Mouse (Mus musculus) G1E (cell line): ENCODE measurements around the gene Etfa. TPM values are rescaled to one million over a fixed set of nuclear protein-coding genes. Genes with fewer than 3 reads are reported as not detected.

Source experiments
- ATAC-seq: 2 replicates; pipeline ENCODE4 v1.8.0; 2016; ENCODE audit warnings: mild to moderate bottlenecking; ENCODE audit not compliant: insufficient number of reproducible peaks, poor library complexity, low FRiP score, severe bottlenecking; ENCODE audit errors: extremely low read depth
- DNase-seq: peaks from one replicate; pipeline ENCODE4 v3.0.0; 2012; ENCODE audit warnings: low spot score
- H3K27me3 ChIP-seq: 2 replicates; pipeline ENCODE4 v1.6.1; 2012; ENCODE audit warnings: mild to moderate bottlenecking, low read length, inconsistent platforms; ENCODE audit not compliant: insufficient read depth
- H3K36me3 ChIP-seq: replicated peaks from 2 replicates; pipeline ENCODE3; 2012; ENCODE audit warnings: mild to moderate bottlenecking, inconsistent platforms
- H3K4me1 ChIP-seq: 2 replicates; pipeline ENCODE4 v1.6.1; 2012; ENCODE audit warnings: low read depth, low read length, inconsistent platforms, mixed read lengths; ENCODE audit not compliant: insufficient read depth
- H3K4me3 ChIP-seq: 2 replicates; pipeline ENCODE4 v1.5.1; 2012; ENCODE audit warnings: low read depth, mild to moderate bottlenecking, inconsistent platforms, low read length, moderate library complexity, mixed read lengths
- H3K9me3 ChIP-seq: replicated peaks from 2 replicates; pipeline ENCODE4 v1.6.1; 2012; ENCODE audit warnings: inconsistent platforms
- CTCF ChIP-seq: IDR thresholded peaks from 2 replicates; pipeline ENCODE4 v1.5.1; 2012; ENCODE audit warnings: low read depth, low read length, inconsistent platforms, mixed read lengths
- GATA1 ChIP-seq: IDR thresholded peaks from 2 replicates; pipeline ENCODE4 v1.6.1; 2012; ENCODE audit warnings: borderline replicate concordance, low read length, inconsistent platforms, mixed read lengths
- GATA2 ChIP-seq: IDR thresholded peaks from 2 replicates; pipeline ENCODE4 v1.6.1; 2012; ENCODE audit warnings: low read depth, low read length, inconsistent platforms, borderline replicate concordance
- POLR2AphosphoS5 ChIP-seq: IDR thresholded peaks from 2 replicates; pipeline ENCODE4 v1.6.1; 2012; ENCODE audit warnings: low read depth, low read length, inconsistent platforms; ENCODE audit not compliant: insufficient replicate concordance
- TAL1 ChIP-seq: conservative IDR thresholded peaks from 2 replicates; pipeline ENCODE4 v1.6.1; 2012; ENCODE audit warnings: low read depth, low read length, inconsistent platforms, mixed read lengths
- polyA plus RNA-seq: library from polyadenylated mRNA; stranded (reverse); fragments of >175 nt; gene quantifications from 2 replicates; pipeline ENCODE4 v1.2.3, GENCODE M21; 2012
- total RNA-seq, 2 experiments: library from RNA; stranded (forward) in 1 of 2; stranded (reverse) in 1 of 2; fragments of 200-1000 nt in 1 of 2; fragments of >200 nt in 1 of 2; fragmentation: Nextera tagmentation in 1 of 2; gene quantifications; 2 replicates each; pipeline ENCODE4 v1.2.3; 2014 to 2017

The Etfa gene
- total and polyA plus RNA-seq, 3 experiments = 44.2 to 77.6 (median 49.2) TPM

GRCm38 (mm10) chr9:55411154-55411553 lies 100.9 kb downstream of the Etfa start:
- no peak overlapping the region for H3K4me3 ChIP-seq
- ATAC-seq = no peak
- H3K27me3 ChIP-seq = peaks cover 31% of the 10 kb centered on the region
- DNase-seq = no peak
- H3K36me3 ChIP-seq = no peaks in the 10 kb centered on the region
- H3K4me1 ChIP-seq = no peaks in the 10 kb centered on the region
- TF ChIP-seq GATA1 = no peak
- H3K9me3 ChIP-seq = no peaks in the 10 kb centered on the region

GRCm38 (mm10) chr9:55410430-55410829 lies 101.6 kb downstream of the Etfa start:
- Histone ChIP-seq H3K4me1 (no peaks in the 10 kb centered on the region), H3K36me3 (no peaks in the 10 kb centered on the region), H3K9me3 (no peaks in the 10 kb centered on the region), H3K27me3 (peaks cover 31% of the 10 kb centered on the region), H3K4me3 (no peak overlapping the region)
- TF ChIP-seq GATA2 = no peak
- TF ChIP-seq GATA1 = no peak
- no peak for TF ChIP-seq POLR2AphosphoS5
- no peak for TF ChIP-seq TAL1
- no peak for DNase-seq
- no peak for ATAC-seq

GRCm38 (mm10) chr9:55409833-55410232 lies 102.2 kb downstream of the Etfa start:
- no peaks in the 10 kb centered on the region for H3K9me3 ChIP-seq
- no peaks in the 10 kb centered on the region for H3K4me1 ChIP-seq
- TF ChIP-seq TAL1 (no peak), CTCF (no peak), POLR2AphosphoS5 (no peak), GATA1 (no peak), GATA2 (no peak)
- H3K4me3 ChIP-seq = no peak overlapping the region
- ATAC-seq = no peak
- peaks cover 31% of the 10 kb centered on the region for H3K27me3 ChIP-seq
- no peaks in the 10 kb centered on the region for H3K36me3 ChIP-seq
- no peak for DNase-seq

- no peaks in the 10 kb centered on the region for H3K36me3 ChIP-seq
- TF ChIP-seq GATA1 = no peak
- no peak for TF ChIP-seq POLR2AphosphoS5
- no peak for TF ChIP-seq TAL1
- no peak for TF ChIP-seq GATA2
- TF ChIP-seq CTCF = no peak
- peaks cover 28% of the 10 kb centered on the region for H3K27me3 ChIP-seq
- no peak for DNase-seq
- H3K4me3 ChIP-seq = no peak overlapping the region
- no peaks in the 10 kb centered on the region for H3K9me3 ChIP-seq
- no peaks in the 10 kb centered on the region for H3K4me1 ChIP-seq
- no peak for ATAC-seq
Observed at GRCm38 (mm10) chr9:55408851-55409250, 103.2 kb downstream of the Etfa start.

- no peak for TF ChIP-seq GATA2
- TF ChIP-seq TAL1 = no peak
- no peak for TF ChIP-seq POLR2AphosphoS5
- no peak for TF ChIP-seq CTCF
- TF ChIP-seq GATA1 = no peak
- DNase-seq = no peak
- no peaks in the 10 kb centered on the region for H3K9me3 ChIP-seq
- no peak overlapping the region for H3K4me3 ChIP-seq
- peaks cover 27% of the 10 kb centered on the region for H3K27me3 ChIP-seq
- no peaks in the 10 kb centered on the region for H3K4me1 ChIP-seq
- no peak for ATAC-seq
- H3K36me3 ChIP-seq = no peaks in the 10 kb centered on the region
Observed at GRCm38 (mm10) chr9:55406773-55407172, 105.3 kb downstream of the Etfa start.

GRCm38 (mm10) chr9:55404976-55405702 lies 106.9 kb downstream of the Etfa start:
- ATAC-seq = no peak
- Histone ChIP-seq H3K4me3 (no peak overlapping the region), H3K36me3 (no peaks in the 10 kb centered on the region), H3K27me3 (peaks cover 22% of the 10 kb centered on the region), H3K4me1 (no peaks in the 10 kb centered on the region), H3K9me3 (no peaks in the 10 kb centered on the region)
- DNase-seq = no peak
- TF ChIP-seq POLR2AphosphoS5 (no peak), GATA1 (no peak), CTCF (no peak), TAL1 (no peak), GATA2 (no peak)

Other genes starting within 250 kb of the Etfa start
- gene Nrg4, start 185.4 kb downstream of the Etfa start, total RNA-seq (2014; fragmentation: Nextera tagmentation) = not detected in 2 replicates
- gene Nrg4, start 185.4 kb downstream of the Etfa start, total RNA-seq (2017) = 0.06 and 0.22 TPM in 2 replicates
- gene Nrg4, start 185.4 kb downstream of the Etfa start, polyA plus RNA-seq = not detected in 2 replicates
- not detected in 2 replicates for gene Tmem266, start 185.3 kb downstream of the Etfa start, total RNA-seq (2014; fragmentation: Nextera tagmentation)
- 0.05 and 0.12 TPM in 2 replicates for gene Tmem266, start 185.3 kb downstream of the Etfa start, total RNA-seq (2017)
- gene Tmem266, start 185.3 kb downstream of the Etfa start, polyA plus RNA-seq = 0.02 TPM in 1 of 2 replicates, not detected in the other
- gene Isl2, start 26.4 kb upstream of the Etfa start, total RNA-seq (2014; fragmentation: Nextera tagmentation) = not detected in 2 replicates
- not detected in 2 replicates for gene Isl2, start 26.4 kb upstream of the Etfa start, total RNA-seq (2017)
- gene Isl2, start 26.4 kb upstream of the Etfa start, polyA plus RNA-seq = 0.03 and 0.17 TPM in 2 replicates